Mouse (Mus musculus) small intestine, adult 2 months (tissue): Measurements from ENCODE around the gene Rab11fip2.

Experiments
- CTCF ChIP-seq: fragments of 200-500 bp; IDR thresholded peaks from 2 replicates; pipeline ENCODE4 v1.5.1; 2012; ENCODE audit warnings: low read depth, mild to moderate bottlenecking, control low read depth, inconsistent platforms, low read length, moderate library complexity, mixed read lengths; ENCODE audit not compliant: insufficient replicate concordance, insufficient read length; ENCODE audit errors: extremely low read depth
- POLR2A ChIP-seq: fragments of 200-500 bp; IDR thresholded peaks from 2 replicates; pipeline ENCODE4 v1.6.1; 2012; ENCODE audit warnings: low read depth, mild to moderate bottlenecking, control low read depth, inconsistent platforms, low read length, moderate library complexity

- TF ChIP-seq POLR2A = no peak
- TF ChIP-seq CTCF = no peak
Observed at GRCm38 (mm10) chr19:59926125-59926524, 17.3 kb downstream of the Rab11fip2 start.
